Mouse (Mus musculus) bone marrow macrophage, adult 2 months (primary cell): Measurements from ENCODE around the gene Mia3. TPM values are rescaled to one million over a fixed set of nuclear protein-coding genes. Genes with fewer than 3 reads are reported as not detected.

Source experiments
- H3K27ac ChIP-seq: 2 replicates; pipeline ENCODE4 v1.5.1; 2012; ENCODE audit warnings: low read depth, low read length; ENCODE audit not compliant: insufficient read depth
- H3K4me1 ChIP-seq: 2 replicates; pipeline ENCODE4 v1.6.1; 2012; ENCODE audit warnings: low read length; ENCODE audit not compliant: control insufficient read depth, insufficient read depth
- H3K4me3 ChIP-seq: 2 replicates; pipeline ENCODE4 v1.5.1; 2012; ENCODE audit warnings: mild to moderate bottlenecking, low read length, moderate library complexity; ENCODE audit not compliant: insufficient read depth
- CTCF ChIP-seq: IDR thresholded peaks from 2 replicates; pipeline ENCODE4 v1.5.1; 2012; ENCODE audit warnings: low read depth, mild to moderate bottlenecking, low read length, moderate library complexity
- POLR2A ChIP-seq: IDR thresholded peaks from 2 replicates; pipeline ENCODE4 v1.6.1; 2012; ENCODE audit warnings: mild to moderate bottlenecking, low read depth, low read length, borderline replicate concordance
- polyA plus RNA-seq: library from polyadenylated mRNA; stranded (reverse); fragments of >200 nt; gene quantifications from 2 replicates; pipeline ENCODE4 v1.2.4, GENCODE M21; 2012; ENCODE audit not compliant: missing spikeins, insufficient read depth, insufficient read length

The Mia3 gene
- polyA plus RNA-seq, 1 experiment = 149 TPM

DNA sequence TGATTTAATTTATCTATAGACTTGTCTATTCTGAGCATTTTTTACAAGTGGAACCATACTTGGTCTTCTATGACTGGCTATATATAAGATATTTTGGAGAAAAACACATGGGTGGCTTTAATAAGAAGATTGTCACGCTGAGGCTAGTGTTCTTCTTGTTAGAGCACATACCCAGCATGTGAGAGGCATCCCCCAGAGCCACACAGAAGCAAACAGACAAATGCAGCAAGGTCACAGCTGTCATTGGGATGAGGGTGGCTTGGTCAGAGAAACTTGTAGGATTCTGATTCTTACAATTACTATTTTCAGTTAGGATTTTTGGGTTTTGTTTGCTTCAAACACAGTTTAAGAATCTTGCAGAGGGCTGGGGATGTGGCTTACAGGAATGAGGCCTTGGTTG lies 60.9 kb downstream of the Mia3 start:
- no peak for TF ChIP-seq POLR2A
- no peak for TF ChIP-seq CTCF
- H3K27ac ChIP-seq = no peak overlapping the region
- H3K4me3 ChIP-seq = no peak overlapping the region
- peaks cover 8% of the 10 kb centered on the region for H3K4me1 ChIP-seq

DNA sequence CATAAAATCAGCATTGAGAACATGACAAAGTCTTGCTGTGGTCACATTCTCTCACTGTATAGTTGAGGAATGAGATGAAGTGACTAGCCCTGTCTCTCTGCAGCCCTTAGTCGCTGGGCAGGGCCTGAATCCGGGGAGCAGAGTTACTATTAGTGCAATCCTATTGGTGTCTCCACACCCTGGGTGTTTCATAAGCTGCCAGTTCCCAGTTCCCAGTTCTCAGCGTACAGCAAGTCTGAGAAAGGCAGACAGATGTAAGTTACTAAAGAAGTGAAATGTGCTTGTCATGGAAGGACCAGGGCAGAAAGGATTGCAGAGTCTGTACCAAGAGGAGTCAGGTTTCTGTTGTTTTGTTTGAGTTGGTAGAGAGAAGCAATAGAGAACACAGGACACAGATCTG lies 61.8 kb downstream of the Mia3 start:
- no peak for TF ChIP-seq POLR2A
- TF ChIP-seq CTCF = no peak
- Histone ChIP-seq H3K4me1 (peaks cover 8% of the 10 kb centered on the region), H3K4me3 (no peak overlapping the region), H3K27ac (peak overlapping the region; percentile 46)

DNA sequence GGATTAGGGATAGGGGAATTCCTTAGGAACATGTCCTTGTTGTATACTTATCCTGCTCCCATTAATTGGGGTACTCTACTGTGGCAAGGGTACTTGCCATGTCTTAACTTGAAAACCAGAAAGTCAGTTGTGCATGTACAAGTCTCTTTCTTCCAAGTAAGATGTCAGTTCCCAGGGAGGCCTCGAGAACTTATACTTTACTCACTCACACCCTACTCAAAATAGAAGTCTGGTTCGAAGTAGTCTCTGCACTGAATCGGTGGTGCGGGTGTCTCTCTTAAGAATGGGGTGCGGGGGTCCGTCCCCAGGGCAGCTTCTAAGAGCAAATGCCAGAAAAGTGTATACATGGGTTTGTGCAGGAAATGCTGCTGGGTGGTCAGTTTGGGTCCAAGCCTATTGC lies 70.2 kb downstream of the Mia3 start:
- no peak for TF ChIP-seq POLR2A
- TF ChIP-seq CTCF = no peak
- Histone ChIP-seq H3K27ac (no peak overlapping the region), H3K4me1 (no peaks in the 10 kb centered on the region), H3K4me3 (no peak overlapping the region)

DNA sequence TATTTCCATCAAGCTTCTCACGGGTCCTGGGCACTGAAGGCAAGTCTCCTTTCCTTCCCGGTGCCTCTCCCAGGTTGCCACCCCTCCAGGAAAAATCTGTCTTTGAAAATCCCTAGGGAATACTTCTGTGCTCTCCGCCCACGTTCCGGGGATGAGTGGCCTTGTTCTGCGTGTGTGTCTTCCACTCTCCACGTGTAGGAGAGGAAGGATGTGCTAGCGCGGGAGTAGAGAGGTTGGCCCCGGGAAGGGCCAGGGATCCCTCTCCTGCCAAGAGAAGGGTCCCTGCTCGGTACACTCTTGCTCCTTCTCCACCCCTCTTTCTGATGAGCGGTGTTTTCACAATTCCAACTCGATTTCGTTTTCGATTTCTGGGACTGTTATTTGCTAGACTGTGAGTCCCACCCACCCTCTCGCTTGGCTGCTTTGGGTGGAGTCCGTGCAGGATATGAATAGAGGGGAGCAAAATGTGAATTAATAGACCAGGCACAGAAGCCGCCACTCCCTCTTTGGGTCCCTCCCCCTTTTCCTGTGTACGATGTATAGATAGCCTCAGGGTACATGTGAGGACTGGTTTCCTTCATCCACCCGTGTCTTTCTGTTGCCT lies 71.4 kb downstream of the Mia3 start:
- peak overlapping the region; percentile 29 for H3K27ac ChIP-seq
- H3K4me1 ChIP-seq = no peaks in the 10 kb centered on the region
- peak overlapping the region; percentile 66 for H3K4me3 ChIP-seq
- TF ChIP-seq POLR2A (no peak), CTCF (no peak)

DNA sequence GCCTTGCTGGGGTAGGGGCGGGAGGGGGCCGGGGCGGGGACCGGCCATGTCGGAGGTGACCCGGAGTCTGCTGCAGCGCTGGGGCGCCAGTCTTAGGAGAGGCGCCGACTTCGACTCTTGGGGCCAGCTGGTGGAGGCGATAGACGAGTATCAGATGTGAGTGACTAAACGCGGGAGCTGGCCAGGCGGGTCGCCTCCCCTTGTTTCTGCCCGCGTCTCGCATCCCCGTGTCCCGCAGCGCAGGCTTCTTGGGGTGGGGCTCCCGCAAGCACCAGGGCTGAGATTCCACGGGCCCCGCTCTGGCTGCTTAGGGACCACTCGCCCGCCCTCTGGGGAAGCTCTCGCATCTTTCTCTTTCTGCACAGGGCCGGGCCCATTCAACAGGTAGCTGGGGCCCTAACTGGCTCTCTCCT lies 71.9 kb downstream of the Mia3 start:
- peak overlapping the region; percentile 29 for H3K27ac ChIP-seq

DNA sequence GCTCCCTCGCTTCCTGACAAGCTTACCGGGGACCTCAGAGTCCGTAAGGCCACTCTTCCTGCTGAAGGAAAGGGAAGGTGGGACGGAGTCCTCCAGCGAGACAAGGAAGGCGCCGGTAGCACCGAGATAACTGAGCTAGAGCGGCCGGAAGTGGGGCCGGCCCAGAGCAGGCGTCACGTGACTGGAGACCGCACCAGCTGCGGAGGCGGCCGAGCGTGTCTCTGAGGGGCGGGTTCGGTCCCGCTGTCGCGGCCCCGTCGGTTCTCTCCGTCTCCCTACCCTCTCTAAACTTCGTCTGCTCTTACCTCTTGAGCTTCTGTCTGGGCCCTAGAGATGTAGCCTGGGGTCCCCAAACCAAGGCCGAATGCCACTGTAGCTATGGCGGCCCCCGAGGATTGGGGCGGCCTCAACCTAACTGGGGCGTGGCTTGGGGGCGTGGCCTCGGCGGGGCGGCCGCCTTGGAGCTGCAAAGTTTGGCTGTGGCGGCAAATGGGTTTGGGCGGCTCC lies 72.4 kb downstream of the Mia3 start, which contains the start of gene Brox:
Gene Brox (minus strand): TSS at position 393 of the 507 bp plus-strand sequence.
- Histone ChIP-seq H3K4me1 (no peaks in the 10 kb centered on the region), H3K4me3 (peak within 1 kb of the TSS; percentile 66), H3K27ac (peak within 1 kb of the TSS; percentile 70)
- TF ChIP-seq CTCF (no peak), POLR2A (no peak)

More for the DNA sequence above, 71.9 kb downstream of the Mia3 start:
- TF ChIP-seq CTCF = no peak
- Histone ChIP-seq H3K4me1 (no peaks in the 10 kb centered on the region), H3K4me3 (peak overlapping the region; percentile 66)

DNA sequence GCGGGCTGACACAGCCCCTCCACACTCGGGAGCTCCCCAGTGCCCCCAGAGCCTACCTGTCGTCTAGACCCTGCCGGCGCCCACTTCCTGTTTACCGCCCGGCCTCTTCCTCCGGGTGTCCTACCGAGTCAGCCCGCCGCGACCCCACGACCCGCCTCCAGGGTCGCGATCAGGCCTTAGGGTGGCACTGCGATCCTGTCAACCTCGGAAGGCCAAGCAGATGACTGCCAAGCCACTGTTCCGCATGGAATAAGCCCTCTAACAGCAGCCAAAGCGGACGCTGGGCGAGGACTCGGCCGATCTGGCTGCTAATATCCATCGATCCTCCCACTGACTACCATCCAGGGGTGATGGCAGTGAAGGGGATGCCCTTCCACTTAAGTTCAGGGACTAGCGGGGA lies 72.9 kb downstream of the Mia3 start, which contains the start of gene Aida:
Gene Aida (plus strand): TSS at position 126 of the 400 bp plus-strand sequence.
- Histone ChIP-seq H3K4me1 (no peaks in the 10 kb centered on the region), H3K4me3 (peak within 1 kb of the TSS; percentile 66), H3K27ac (peak within 1 kb of the TSS; percentile 70)
- no peak for TF ChIP-seq POLR2A
- no peak for TF ChIP-seq CTCF

DNA sequence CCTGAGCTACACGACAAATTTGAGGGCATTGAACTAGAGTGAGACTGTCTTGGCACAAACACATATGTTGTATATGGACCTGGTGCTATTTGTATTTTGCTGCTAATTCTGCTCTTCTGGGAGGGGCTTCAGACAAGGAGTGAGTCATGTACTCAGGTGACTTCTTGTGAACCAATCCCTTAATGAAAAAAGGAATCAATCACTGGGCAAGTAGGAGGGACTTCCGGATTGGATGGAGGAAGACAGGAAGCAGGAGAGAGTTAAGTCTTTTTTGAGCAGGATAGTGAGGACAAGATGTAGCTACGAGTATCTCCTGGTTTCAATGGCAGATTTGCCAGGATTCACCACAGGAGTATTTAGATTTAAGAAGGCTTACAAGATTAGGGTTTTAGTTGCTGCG lies 79.8 kb downstream of the Mia3 start:
- no peak overlapping the region for H3K27ac ChIP-seq
- H3K4me3 ChIP-seq = no peak overlapping the region
- TF ChIP-seq CTCF (no peak), POLR2A (no peak)
- no peaks in the 10 kb centered on the region for H3K4me1 ChIP-seq

DNA sequence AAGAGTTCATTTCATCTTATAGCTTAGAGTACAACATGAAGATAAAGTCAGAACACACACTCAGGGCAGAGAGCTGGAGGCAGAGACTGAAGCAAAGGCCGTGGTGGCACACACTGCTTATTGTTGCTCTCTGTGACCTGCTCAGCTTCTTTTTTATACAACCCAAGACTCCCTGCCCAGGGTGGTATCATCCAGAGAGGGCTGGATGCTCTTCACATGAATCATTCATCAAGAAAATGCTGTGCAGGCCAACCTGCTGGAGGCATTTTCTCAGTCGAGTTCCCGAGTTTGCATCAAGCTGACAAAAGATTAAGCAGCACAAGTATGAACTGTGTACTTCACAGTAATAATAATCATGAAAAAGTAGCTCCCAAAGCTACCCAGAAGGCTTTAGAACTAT lies 81.0 kb downstream of the Mia3 start:
- no peak overlapping the region for H3K4me3 ChIP-seq
- H3K27ac ChIP-seq = no peak overlapping the region
- no peak for TF ChIP-seq POLR2A
- TF ChIP-seq CTCF = no peak
- H3K4me1 ChIP-seq = no peaks in the 10 kb centered on the region

Other genes starting within 250 kb of the Mia3 start
- 5.4 and 7.2 TPM in 2 replicates for gene Disp1, start 148.0 kb downstream of the Mia3 start, polyA plus RNA-seq
- 52.2 and 68.8 TPM in 2 replicates for gene Aida, start 73.0 kb downstream of the Mia3 start, polyA plus RNA-seq
- 77.3 and 80.5 TPM in 2 replicates for gene Brox, start 72.3 kb downstream of the Mia3 start, polyA plus RNA-seq
- 8.1 TPM in 2 replicates for gene Taf1a, start 19.4 kb upstream of the Mia3 start, polyA plus RNA-seq
- gene Hhipl2, start 48.7 kb upstream of the Mia3 start, polyA plus RNA-seq = not detected in 2 replicates